Mouse (Mus musculus): ENCODE measurements at regions not wholly inside any gene's neighbourhood (a gene's known extent, or its start where the extent isn't known, plus 50 kb on each side); places are given as distances from the start of the nearest gene placed in this dataset.

DNA sequence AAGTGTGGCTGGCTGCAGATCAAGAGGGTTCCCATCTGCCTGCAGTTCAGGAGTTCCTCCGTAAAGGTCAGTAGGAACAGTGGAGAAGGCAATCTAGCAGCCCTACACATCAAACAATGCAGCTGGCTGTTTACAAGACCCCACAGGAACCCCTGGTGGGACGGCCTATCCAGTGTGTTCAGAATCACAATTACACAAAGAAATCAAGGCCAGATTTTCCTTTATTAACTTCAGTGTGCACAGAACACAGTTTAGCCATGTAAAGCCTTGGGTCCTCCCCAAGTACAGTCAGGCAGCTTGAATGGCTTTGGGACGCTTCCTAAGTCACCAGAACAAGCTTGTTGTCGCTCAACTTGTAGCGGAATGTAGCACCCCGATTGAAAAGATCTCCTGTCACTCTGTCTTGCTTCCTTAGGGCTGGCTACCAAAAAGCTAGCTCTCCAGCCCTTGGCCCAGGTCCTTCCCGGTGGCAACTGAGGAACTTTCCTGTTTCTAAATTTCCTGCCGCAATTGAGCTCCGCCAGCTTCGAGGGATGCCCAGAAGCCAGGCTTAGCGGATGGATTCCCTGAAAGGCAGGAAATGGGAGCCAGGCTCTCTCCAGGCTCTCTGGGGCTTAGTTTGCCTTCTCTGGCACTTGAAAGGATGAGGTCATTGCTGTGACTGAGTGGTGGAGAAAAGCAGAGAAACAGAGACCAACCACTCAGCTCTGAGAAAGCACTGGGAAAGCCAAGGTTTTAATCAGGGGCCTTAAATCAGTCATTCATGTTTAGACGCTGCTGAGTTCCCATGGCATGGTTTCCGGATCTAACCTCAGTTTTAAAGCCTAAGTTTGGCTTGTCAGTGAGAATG is 78.1 kb upstream of the Spin1 start:
- 0 out of 2 replicates have a peak, but pooled peaks cover 4% of the 10 kb centered on the region for H3K9me3 ChIP-seq (ENCODE audit: low read length)
- no peaks in the 10 kb centered on the region for H3K36me3 ChIP-seq (ENCODE audit: insufficient read depth, low read length)
- peaks cover 50% of the 10 kb centered on the region for H3K4me1 ChIP-seq (replicated peaks; ENCODE audit: low read depth, low read length)
- TF ChIP-seq NANOG (IDR thresholded peaks at IDR 0.05; ENCODE audit: borderline replicate concordance, low read length) (peak; percentile 73; the same call in 1 of the 2 replicates), POU5F1 (IDR thresholded peaks at IDR 0.05; ENCODE audit: borderline replicate concordance, low read length) (no peak)
- 0 out of 2 replicates have a peak overlapping the region, but pooled peaks have one; percentile 13 for H3K4me3 ChIP-seq (replicated peaks; ENCODE audit: low read length)
- H3K27me3 ChIP-seq (ENCODE audit: insufficient read depth, low read length): no peaks in the 10 kb centered on the region

DNA sequence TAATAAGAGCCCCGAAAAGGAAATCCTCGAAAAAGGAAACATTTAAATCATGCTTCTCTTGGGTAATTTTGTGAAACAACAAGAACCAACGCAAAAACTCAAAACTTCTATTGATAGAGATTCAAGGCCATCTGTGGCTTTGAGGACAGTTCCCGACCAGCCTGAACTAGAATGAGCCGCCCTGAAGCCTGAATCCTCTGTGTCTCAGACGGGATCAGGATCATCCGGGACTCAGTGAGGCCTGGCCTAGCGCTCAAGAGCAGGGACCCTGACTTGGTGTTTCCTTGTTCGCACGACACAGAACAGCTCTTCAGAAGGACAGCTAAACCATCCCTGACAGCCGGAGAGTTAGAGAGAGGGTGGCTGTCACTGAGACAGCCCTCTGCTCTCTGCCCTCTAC is 77.4 kb upstream of the Spin1 start:
- no peak for TF ChIP-seq NANOG (IDR thresholded peaks at IDR 0.05; ENCODE audit: borderline replicate concordance, low read length)
- TF ChIP-seq POU5F1 (IDR thresholded peaks at IDR 0.05; ENCODE audit: borderline replicate concordance, low read length): no peak
- TF ChIP-seq CTCF (conservative IDR thresholded peaks at IDR 0.05; ENCODE audit: low read length): no peak
- Histone ChIP-seq H3K4me1 (replicated peaks; ENCODE audit: low read depth, low read length) (peaks cover 43% of the 10 kb centered on the region), H3K4me3 (replicated peaks; ENCODE audit: low read length) (0 out of 2 replicates have a peak overlapping the region, but pooled peaks have one; percentile 20), H3K36me3 (ENCODE audit: insufficient read depth, low read length) (no peaks in the 10 kb centered on the region), H3K9me3 (ENCODE audit: low read length) (peaks cover 8% of the 10 kb centered on the region; the same call in 1 of the 2 replicates), H3K27me3 (ENCODE audit: insufficient read depth, low read length) (no peaks in the 10 kb centered on the region)

DNA sequence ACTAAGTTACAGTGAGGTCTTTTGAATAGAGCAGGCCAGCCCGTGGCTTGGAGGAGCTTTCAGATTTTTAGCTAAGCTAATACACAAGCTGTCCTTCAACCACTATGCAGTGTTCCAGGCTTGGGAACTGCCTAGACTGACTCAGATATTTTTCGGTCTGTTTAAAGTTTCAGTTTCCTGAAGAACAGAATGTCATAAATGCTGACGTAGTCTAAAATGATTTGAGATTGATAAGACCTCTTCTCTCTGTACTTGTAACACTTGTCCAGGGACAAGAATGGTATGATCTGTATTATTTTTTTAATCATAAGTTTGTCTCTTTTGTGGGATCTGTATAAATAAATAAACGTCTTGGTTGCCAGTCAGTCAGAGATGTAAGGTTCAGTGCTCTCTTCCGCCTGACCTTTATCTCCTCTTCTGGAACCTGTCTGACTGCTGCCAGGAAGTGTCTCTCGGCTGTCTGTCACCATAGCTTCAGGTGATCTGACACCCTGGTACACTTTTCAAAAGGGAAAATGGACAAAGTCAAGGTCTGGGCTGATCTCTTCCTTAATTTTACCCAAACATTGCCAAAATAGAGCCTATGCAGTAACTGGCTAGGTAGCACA is 74.3 kb upstream of the Spin1 start:
- Histone ChIP-seq H3K4me3 (replicated peaks; ENCODE audit: low read length) (no peak overlapping the region), H3K27me3 (ENCODE audit: insufficient read depth, low read length) (no peaks in the 10 kb centered on the region), H3K4me1 (replicated peaks; ENCODE audit: low read depth, low read length) (peaks cover 31% of the 10 kb centered on the region), H3K9me3 (ENCODE audit: low read length) (peaks cover 40% of the 10 kb centered on the region), H3K36me3 (ENCODE audit: insufficient read depth, low read length) (peaks cover 6% of the 10 kb centered on the region; the same call in 1 of the 2 replicates)
- no peak for TF ChIP-seq NANOG (IDR thresholded peaks at IDR 0.05; ENCODE audit: borderline replicate concordance, low read length)
- no peak for TF ChIP-seq CTCF (conservative IDR thresholded peaks at IDR 0.05; ENCODE audit: low read length)
- no peak for TF ChIP-seq POU5F1 (IDR thresholded peaks at IDR 0.05; ENCODE audit: borderline replicate concordance, low read length)

DNA sequence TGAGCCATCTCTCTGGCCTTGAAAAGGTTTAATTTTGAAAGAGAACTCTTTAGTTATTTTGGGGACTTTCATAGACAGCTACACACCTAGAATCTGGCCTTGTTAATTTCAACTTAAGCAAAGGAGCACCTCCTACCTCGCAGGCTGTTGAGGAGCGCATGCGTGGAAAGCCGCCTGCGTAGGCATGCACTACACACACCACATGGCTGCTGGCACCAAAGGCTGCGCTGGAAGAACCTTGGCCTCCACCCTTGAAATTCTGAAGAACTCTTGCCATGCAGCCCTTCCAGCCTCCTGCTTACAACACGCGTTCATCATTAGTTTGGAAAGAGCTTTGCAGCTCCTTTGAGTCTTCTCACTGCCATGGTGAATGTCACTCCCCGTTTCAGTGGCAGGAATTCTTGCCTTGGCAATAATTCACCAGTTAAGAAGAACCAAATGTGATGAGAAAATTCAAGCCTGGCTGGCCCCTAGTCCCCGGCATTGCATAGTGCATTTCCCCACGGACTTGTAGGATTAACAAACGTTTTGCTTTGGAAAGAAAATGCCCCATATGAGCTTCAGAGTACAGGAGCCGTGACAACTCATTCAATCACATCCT is 62.7 kb upstream of the Spin1 start:
- Histone ChIP-seq H3K27me3 (ENCODE audit: insufficient read depth, low read length) (no peaks in the 10 kb centered on the region), H3K4me1 (replicated peaks; ENCODE audit: low read depth, low read length) (no peaks in the 10 kb centered on the region), H3K4me3 (replicated peaks; ENCODE audit: low read length) (no peak overlapping the region), H3K36me3 (ENCODE audit: insufficient read depth, low read length) (no peaks in the 10 kb centered on the region; the same call in 1 of the 2 replicates), H3K9me3 (ENCODE audit: low read length) (peaks cover 76% of the 10 kb centered on the region)
- no peak for TF ChIP-seq POU5F1 (IDR thresholded peaks at IDR 0.05; ENCODE audit: borderline replicate concordance, low read length)

DNA sequence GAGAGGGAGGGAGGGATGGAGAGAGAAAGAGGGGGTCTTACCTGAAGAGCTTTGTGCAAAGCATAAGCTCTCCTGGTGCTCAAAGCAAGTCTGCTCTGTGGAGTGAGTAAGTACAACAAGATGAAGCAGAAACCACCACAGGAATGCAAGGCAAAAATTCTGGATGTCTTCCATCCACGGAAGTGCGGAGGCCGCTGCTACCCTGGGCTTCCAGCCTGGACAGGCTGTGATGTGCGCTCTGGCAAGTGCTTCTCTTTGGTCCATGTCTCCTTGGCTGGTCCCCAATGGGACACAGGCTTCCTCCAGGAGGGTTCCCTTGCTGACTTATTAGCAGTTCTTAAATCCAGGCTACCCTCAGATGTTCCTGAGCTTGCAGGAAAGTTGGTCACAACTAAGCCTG is 61.7 kb upstream of the Spin1 start:
- Histone ChIP-seq H3K36me3 (ENCODE audit: insufficient read depth, low read length) (no peaks in the 10 kb centered on the region; the same call in 1 of the 2 replicates), H3K4me3 (replicated peaks; ENCODE audit: low read length) (no peak overlapping the region), H3K4me1 (replicated peaks; ENCODE audit: low read depth, low read length) (no peaks in the 10 kb centered on the region), H3K27me3 (ENCODE audit: insufficient read depth, low read length) (no peaks in the 10 kb centered on the region), H3K9me3 (ENCODE audit: low read length) (peaks cover 82% of the 10 kb centered on the region)
- no peak for TF ChIP-seq CTCF (conservative IDR thresholded peaks at IDR 0.05; ENCODE audit: low read length)

DNA sequence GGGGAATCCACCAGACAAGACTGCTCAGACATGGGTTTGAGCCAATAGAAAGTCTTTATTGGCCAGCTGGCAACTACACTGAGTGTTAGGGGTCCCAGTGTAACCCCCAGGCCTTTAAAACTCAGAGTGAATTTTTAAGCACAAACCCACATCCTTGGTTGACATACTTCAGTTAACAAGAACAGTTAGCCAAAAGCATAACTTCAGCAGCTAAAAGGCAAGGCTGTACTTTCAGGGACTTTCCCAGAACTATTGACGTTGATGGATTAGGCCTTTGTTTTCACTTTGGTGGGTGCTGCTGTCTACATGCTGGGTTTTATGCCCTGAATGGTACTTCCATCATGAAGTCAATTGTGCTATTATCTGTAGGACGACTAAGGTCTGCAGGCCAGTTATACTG is 59.6 kb upstream of the Spin1 start:
- Histone ChIP-seq H3K9me3 (ENCODE audit: low read length) (peaks cover 93% of the 10 kb centered on the region), H3K36me3 (ENCODE audit: insufficient read depth, low read length) (no peaks in the 10 kb centered on the region; the same call in 1 of the 2 replicates), H3K27me3 (ENCODE audit: insufficient read depth, low read length) (no peaks in the 10 kb centered on the region), H3K4me3 (replicated peaks; ENCODE audit: low read length) (no peak overlapping the region), H3K4me1 (replicated peaks; ENCODE audit: low read depth, low read length) (no peaks in the 10 kb centered on the region)
- TF ChIP-seq POU5F1 (IDR thresholded peaks at IDR 0.05; ENCODE audit: borderline replicate concordance, low read length): no peak
- TF ChIP-seq CTCF (conservative IDR thresholded peaks at IDR 0.05; ENCODE audit: low read length): no peak

DNA sequence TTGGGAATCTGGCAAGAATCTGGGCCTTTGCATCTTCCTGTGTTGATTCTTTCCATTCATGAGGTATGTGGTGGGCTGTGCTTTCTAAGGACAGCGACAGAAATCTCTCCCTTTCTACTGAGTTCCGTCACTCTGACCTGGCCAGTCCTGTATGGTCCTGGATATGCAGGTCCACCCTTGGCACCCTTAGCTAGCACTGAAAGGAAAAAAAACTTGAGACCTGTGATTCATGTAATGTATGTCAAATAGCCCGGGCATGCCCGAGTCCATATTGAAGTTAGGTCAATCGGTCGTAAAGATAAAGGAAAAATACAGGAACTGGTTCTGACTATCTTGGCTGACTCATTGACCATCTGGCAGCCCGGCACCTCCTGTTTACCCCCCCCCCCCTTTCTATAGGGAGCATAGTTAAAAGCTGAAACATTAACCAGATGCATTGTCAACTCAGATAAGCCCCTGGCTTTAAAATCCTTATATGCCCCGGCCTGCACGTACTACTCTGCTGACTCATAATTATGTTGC is 57.7 kb upstream of the Spin1 start:
- TF ChIP-seq POU5F1 (IDR thresholded peaks at IDR 0.05; ENCODE audit: borderline replicate concordance, low read length) (no peak), CTCF (conservative IDR thresholded peaks at IDR 0.05; ENCODE audit: low read length) (no peak), NANOG (IDR thresholded peaks at IDR 0.05; ENCODE audit: borderline replicate concordance, low read length) (no peak)
- Histone ChIP-seq H3K36me3 (ENCODE audit: insufficient read depth, low read length) (no peaks in the 10 kb centered on the region; the same call in 1 of the 2 replicates), H3K9me3 (ENCODE audit: low read length) (peaks cover 76% of the 10 kb centered on the region), H3K27me3 (ENCODE audit: insufficient read depth, low read length) (no peaks in the 10 kb centered on the region), H3K4me3 (replicated peaks; ENCODE audit: low read length) (no peak overlapping the region), H3K4me1 (replicated peaks; ENCODE audit: low read depth, low read length) (peaks cover 2% of the 10 kb centered on the region; the same call in 1 of the 2 replicates)
